Mouse (Mus musculus) heart, embryonic 12.5 days (tissue): Measurements from ENCODE around the gene Adam10. TPM values are rescaled to one million over a fixed set of nuclear protein-coding genes. Genes with fewer than 3 reads are reported as not detected.

Experiments
- ATAC-seq: fragments of 200-750 bp; cut with Nextera tagmentation; 2 replicates; pipeline ENCODE4 v1.8.0; 2017; ENCODE audit warnings: moderate TSS enrichment, moderate library complexity; ENCODE audit not compliant: insufficient number of reproducible peaks, low FRiP score
- H3K27ac ChIP-seq: fragments of 300-500 bp; sonication (generic); 2 replicates; pipeline ENCODE4 v1.5.1; 2016; ENCODE audit warnings: mild to moderate bottlenecking, moderate library complexity; ENCODE audit not compliant: poor library complexity, severe bottlenecking
- H3K27me3 ChIP-seq: fragments of 300-500 bp; sonication (generic); replicated peaks from 2 replicates; pipeline ENCODE4 v1.6.1; 2016; ENCODE audit warnings: mild to moderate bottlenecking, moderate library complexity
- H3K36me3 ChIP-seq: fragments of 300-500 bp; sonication (generic); 2 replicates; pipeline ENCODE4 v1.6.1; 2016; ENCODE audit warnings: mild to moderate bottlenecking, moderate library complexity
- H3K4me1 ChIP-seq: fragments of 300-500 bp; sonication (generic); replicated peaks from 2 replicates; pipeline ENCODE4 v1.6.1; 2016; ENCODE audit warnings: mild to moderate bottlenecking
- H3K4me2 ChIP-seq: fragments of 300-500 bp; sonication (generic); 2 replicates; pipeline ENCODE4 v1.6.1; 2016; ENCODE audit warnings: mild to moderate bottlenecking, moderate library complexity
- H3K4me3 ChIP-seq: fragments of 300-500 bp; sonication (generic); 2 replicates; pipeline ENCODE4 v1.5.1; 2016; ENCODE audit warnings: mild to moderate bottlenecking
- H3K9ac ChIP-seq: fragments of 300-500 bp; sonication (generic); 2 replicates; pipeline ENCODE4 v1.6.1; 2016; ENCODE audit warnings: mild to moderate bottlenecking, moderate library complexity
- H3K9me3 ChIP-seq: fragments of 300-500 bp; sonication (generic); replicated peaks from 2 replicates; pipeline ENCODE4 v1.6.1; 2016; ENCODE audit warnings: mild to moderate bottlenecking, moderate library complexity
- WGBS: fragments of 180-500 bp; shearing (Covaris S2); methylation state at CpG from one replicate; pipeline ENCODE4 v1.1.7; 2016; 5-methylcytosine and 5-hydroxymethylcytosine counted together
- microRNA-seq: library from miRNA; unstranded; fragments of <30 nt; microRNA quantifications from one replicate; pipeline ENCODE4, GENCODE M21; 2017
- polyA plus RNA-seq: library from polyadenylated mRNA; unstranded; fragments of >200 nt; fragmentation: Nextera tagmentation; extraction: Ambion mirVana; gene quantifications from 2 replicates; pipeline ENCODE4 v1.2.1, GENCODE M21; 2016

Gene Adam10
- polyA plus RNA-seq, 1 experiment from 2014 or later, result 107 TPM

- WGBS, result 82% methylated on average over 14 of the region's 14 CpGs
- no peaks in the 10 kb centered on the region for H3K27me3 ChIP-seq
- H3K9ac ChIP-seq, result no peak overlapping the region
- H3K36me3 ChIP-seq, result no peaks in the 10 kb centered on the region
- no peak overlapping the region for H3K27ac ChIP-seq
- H3K4me3 ChIP-seq, result no peak overlapping the region
- no peak for ATAC-seq
- no peaks in the 10 kb centered on the region for H3K9me3 ChIP-seq
- H3K4me2 ChIP-seq, result no peak overlapping the region
- H3K4me1 ChIP-seq, result peaks cover 17% of the 10 kb centered on the region
Measured at GRCm38 (mm10) chr9:70818739-70819138, 139.9 kb downstream of the Adam10 start.

DNA sequence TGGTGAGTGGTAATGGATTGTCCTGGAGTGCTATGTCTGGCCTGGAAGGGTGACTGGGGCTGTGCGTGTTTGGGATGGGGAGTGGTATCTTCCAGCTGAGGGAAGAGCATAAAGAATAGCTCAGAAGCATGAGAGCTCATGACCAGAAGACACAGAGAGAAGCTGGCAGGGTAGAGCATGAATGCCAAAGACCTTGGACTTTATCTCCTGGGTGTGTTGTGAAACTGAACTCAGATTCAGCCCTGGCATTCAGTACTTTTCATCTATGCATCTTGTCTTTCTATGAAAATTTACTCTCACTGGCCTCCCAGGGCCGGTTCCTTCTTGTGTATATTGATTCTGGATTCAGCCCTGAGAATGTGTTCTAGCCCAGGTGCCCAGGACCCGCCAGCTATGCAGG, 145.3 kb downstream of the Adam10 start:
- no peak overlapping the region for H3K4me2 ChIP-seq
- 77% methylated on average over 3 of the region's 3 CpGs for WGBS

DNA sequence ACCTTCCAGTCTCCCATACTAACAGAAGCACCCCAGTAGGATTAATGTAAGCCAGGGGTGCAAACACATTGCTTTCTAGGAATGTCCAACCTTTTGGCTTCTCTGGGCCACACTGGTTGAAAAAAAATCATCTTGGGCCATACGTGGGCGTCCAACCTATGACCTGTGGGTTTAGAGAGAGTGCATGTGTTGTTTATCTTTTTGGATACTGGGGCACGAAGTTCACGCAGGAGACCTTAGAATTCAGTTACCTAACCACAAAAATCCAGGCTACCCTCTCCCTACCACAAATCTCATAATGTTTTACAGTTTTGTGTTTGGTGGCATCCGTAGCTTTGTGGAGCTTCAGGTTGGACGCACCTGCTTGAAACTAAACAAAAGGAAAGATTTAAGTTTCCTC, 149.1 kb downstream of the Adam10 start:
- H3K27ac ChIP-seq, result no peak overlapping the region
- peaks cover 9% of the 10 kb centered on the region; the same call in 1 of the 2 replicates for H3K4me1 ChIP-seq
- H3K4me3 ChIP-seq, result no peak overlapping the region
- no peak for ATAC-seq
- H3K27me3 ChIP-seq, result no peaks in the 10 kb centered on the region
- no peaks in the 10 kb centered on the region for H3K9me3 ChIP-seq
- no peaks in the 10 kb centered on the region for H3K36me3 ChIP-seq
- H3K4me2 ChIP-seq, result no peak overlapping the region
- no peak overlapping the region for H3K9ac ChIP-seq
- 91% methylated on average over 6 of the region's 6 CpGs for WGBS

More for the DNA sequence above, 145.3 kb downstream of the Adam10 start:
- no peaks in the 10 kb centered on the region for H3K9me3 ChIP-seq
- no peaks in the 10 kb centered on the region for H3K4me1 ChIP-seq
- H3K27me3 ChIP-seq, result no peaks in the 10 kb centered on the region
- ATAC-seq, result no peak
- H3K9ac ChIP-seq, result no peak overlapping the region
- H3K4me3 ChIP-seq, result no peak overlapping the region
- H3K27ac ChIP-seq, result no peak overlapping the region
- H3K36me3 ChIP-seq, result no peaks in the 10 kb centered on the region

Small RNAs within 50 kb of the gene (microRNA-seq; reads per million reads assigned to microRNA genes)
- gene Gm25149, result not detected

Other genes with a start within 250 kb of the Adam10 start
- 28.0 and 30.9 TPM in 2 replicates for gene Rnf111, start 175.3 kb upstream of the Adam10 start, polyA plus RNA-seq
- 38.7 and 42.8 TPM in 2 replicates for gene Sltm, start 136.2 kb upstream of the Adam10 start, polyA plus RNA-seq
- 0.36 and 0.54 TPM in 2 replicates for gene Gm10642, start 22.7 kb upstream of the Adam10 start, polyA plus RNA-seq
- 14.7 and 16.1 TPM in 2 replicates for gene Mindy2, start 21.8 kb upstream of the Adam10 start, polyA plus RNA-seq